Mouse (Mus musculus) neural tube, embryonic 14.5 days (tissue): Measurements from ENCODE around the gene Cd84. TPM values are rescaled to one million over a fixed set of nuclear protein-coding genes. Genes with fewer than 3 reads are reported as not detected.
"Not testable (repeated sequence)": the region's sequence is repeated elsewhere in the genome, so short reads cannot be mapped to it uniquely, and the experiment has no call there.

Source experiments
- ATAC-seq: fragments of 200-750 bp; cut with Nextera tagmentation; 2 replicates; pipeline ENCODE4 v1.8.0; 2017; ENCODE audit warnings: low read depth, mild to moderate bottlenecking, moderate TSS enrichment, moderate library complexity
- H3K27ac ChIP-seq: fragments of 300-500 bp; sonication (generic); 2 replicates; pipeline ENCODE4 v1.5.1; 2014; ENCODE audit warnings: low read depth, mild to moderate bottlenecking, control low read depth, low read length, moderate library complexity, mixed read lengths
- H3K27me3 ChIP-seq: fragments of 300-500 bp; sonication (generic); 2 replicates; pipeline ENCODE4 v1.6.1; 2014; ENCODE audit warnings: low read length; ENCODE audit not compliant: control insufficient read depth, insufficient read depth
- H3K36me3 ChIP-seq: fragments of 300-500 bp; sonication (generic); 2 replicates; pipeline ENCODE4 v1.6.1; 2014; ENCODE audit warnings: low read length, mixed read lengths; ENCODE audit not compliant: control insufficient read depth, insufficient read depth
- H3K4me1 ChIP-seq: fragments of 300-500 bp; sonication (generic); 2 replicates; pipeline ENCODE4 v1.6.1; 2014; ENCODE audit warnings: low read length; ENCODE audit not compliant: control insufficient read depth, insufficient read depth
- H3K4me2 ChIP-seq: fragments of 300-500 bp; sonication (generic); 2 replicates; pipeline ENCODE4 v1.6.1; 2014; ENCODE audit warnings: mild to moderate bottlenecking, low read depth, low read length, control low read depth
- H3K4me3 ChIP-seq: fragments of 300-500 bp; sonication (generic); 2 replicates; pipeline ENCODE4 v1.5.1; 2014; ENCODE audit warnings: low read depth, low read length, control low read depth, mixed read lengths
- H3K9ac ChIP-seq: fragments of 300-500 bp; sonication (generic); replicated peaks from 2 replicates; pipeline ENCODE4 v1.6.1; 2014; ENCODE audit warnings: low read depth, mild to moderate bottlenecking, control low read depth, low read length, mixed read lengths
- H3K9me3 ChIP-seq: fragments of 300-500 bp; sonication (generic); 2 replicates; pipeline ENCODE4 v1.6.1; 2016; ENCODE audit warnings: low read length; ENCODE audit not compliant: control insufficient read depth
- WGBS: fragments of 180-500 bp; shearing (Covaris S2); extraction: QIAGEN DNeasy Blood & Tissue Kit; methylation state at CpG from one replicate; pipeline ENCODE4 v1.1.7; 2014; 5-methylcytosine and 5-hydroxymethylcytosine counted together
- polyA plus RNA-seq: library from polyadenylated mRNA; unstranded; fragments of >200 nt; fragmentation: Nextera tagmentation; extraction: Ambion mirVana; gene quantifications from 2 replicates; pipeline ENCODE4 v1.2.1, GENCODE M21; 2014

Gene Cd84
- polyA plus RNA-seq, 1 experiment from 2014 or later, result 0.95 TPM

GRCm38 (mm10) chr1:171886989-171887388 is 47.5 kb downstream of the Cd84 start:
- Histone ChIP-seq H3K36me3 (no peaks in the 10 kb centered on the region), H3K27me3 (no peaks in the 10 kb centered on the region), H3K9ac (no peak overlapping the region), H3K4me1 (no peaks in the 10 kb centered on the region), H3K4me3 (no peak overlapping the region), H3K27ac (no peak overlapping the region), H3K4me2 (no peak overlapping the region), H3K9me3 (no peaks in the 10 kb centered on the region)
- 94% methylated on average over 1 of the region's 1 CpGs for WGBS
- no peak for ATAC-seq

- WGBS, result 78% methylated on average over 5 of the region's 5 CpGs
These were observed 55.9 kb downstream of the Cd84 start, which contains the start of gene Gm10521 for GRCm38 (mm10) chr1:171895364-171895763. Gm10521 (plus strand) TSS chr1:171895664.

GRCm38 (mm10) chr1:171904011-171904410 is 64.5 kb downstream of the Cd84 start:
- Histone ChIP-seq H3K36me3 (no peaks in the 10 kb centered on the region), H3K4me2 (no peak overlapping the region), H3K27me3 (no peaks in the 10 kb centered on the region), H3K27ac (no peak overlapping the region), H3K4me1 (no peaks in the 10 kb centered on the region), H3K4me3 (no peak overlapping the region), H3K9me3 (no peaks in the 10 kb centered on the region), H3K9ac (no peak overlapping the region)
- WGBS, result 74% methylated on average over 1 of the region's 1 CpGs
- ATAC-seq, result no peak

More at GRCm38 (mm10) chr1:171895364-171895763, 55.9 kb downstream of the Cd84 start, which contains the start of gene Gm10521:
- not testable (repeated sequence) for ATAC-seq, H3K4me3 ChIP-seq, H3K27me3 ChIP-seq, H3K9ac ChIP-seq, H3K4me2 ChIP-seq, H3K4me1 ChIP-seq, H3K9me3 ChIP-seq, H3K27ac ChIP-seq, H3K36me3 ChIP-seq

GRCm38 (mm10) chr1:171915638-171916458 is 76.4 kb downstream of the Cd84 start:
- Histone ChIP-seq H3K9me3 (no peaks in the 10 kb centered on the region), H3K4me3 (no peak overlapping the region), H3K27ac (no peak overlapping the region), H3K36me3 (no peaks in the 10 kb centered on the region), H3K9ac (no peak overlapping the region), H3K27me3 (no peaks in the 10 kb centered on the region), H3K4me1 (no peaks in the 10 kb centered on the region), H3K4me2 (no peak overlapping the region)
- 85% methylated on average over 13 of the region's 13 CpGs for WGBS
- ATAC-seq, result no peak

- ATAC-seq, result no peak
- Histone ChIP-seq H3K27ac (no peak within 1 kb of the TSS), H3K36me3 (no peaks in the 10 kb centered on the region), H3K4me1 (no peaks in the 10 kb centered on the region), H3K9me3 (no peaks in the 10 kb centered on the region), H3K4me3 (no peak within 1 kb of the TSS), H3K4me2 (no peak within 1 kb of the TSS), H3K27me3 (no peaks in the 10 kb centered on the region), H3K9ac (no peak within 1 kb of the TSS)
- WGBS, result 84% methylated on average over 14 of the region's 14 CpGs
These were observed 78.0 kb downstream of the Cd84 start, which contains the start of gene Slamf6 for GRCm38 (mm10) chr1:171917305-171918039. Slamf6 (plus strand) TSS chr1:171917515.

GRCm38 (mm10) chr1:171918136-171918920 is 78.8 kb downstream of the Cd84 start:
- H3K4me2 ChIP-seq, result no peak overlapping the region
- no peak overlapping the region for H3K9ac ChIP-seq
- WGBS, result 87% methylated on average over 12 of the region's 12 CpGs
- no peak overlapping the region for H3K4me3 ChIP-seq
- no peak for ATAC-seq
- H3K27me3 ChIP-seq, result no peaks in the 10 kb centered on the region
- H3K9me3 ChIP-seq, result no peaks in the 10 kb centered on the region
- H3K36me3 ChIP-seq, result no peaks in the 10 kb centered on the region
- no peak overlapping the region for H3K27ac ChIP-seq
- no peaks in the 10 kb centered on the region for H3K4me1 ChIP-seq

GRCm38 (mm10) chr1:171919193-171919592 is 79.7 kb downstream of the Cd84 start:
- WGBS, result 91% methylated on average over 5 of the region's 5 CpGs
- Histone ChIP-seq H3K9me3 (no peaks in the 10 kb centered on the region), H3K4me1 (no peaks in the 10 kb centered on the region), H3K9ac (no peak overlapping the region), H3K36me3 (no peaks in the 10 kb centered on the region), H3K4me2 (no peak overlapping the region), H3K4me3 (no peak overlapping the region), H3K27ac (no peak overlapping the region), H3K27me3 (no peaks in the 10 kb centered on the region)
- no peak for ATAC-seq

- Histone ChIP-seq H3K36me3 (no peaks in the 10 kb centered on the region), H3K27me3 (no peaks in the 10 kb centered on the region), H3K9me3 (no peaks in the 10 kb centered on the region), H3K9ac (no peak overlapping the region), H3K4me1 (no peaks in the 10 kb centered on the region), H3K4me2 (no peak overlapping the region), H3K4me3 (no peak overlapping the region), H3K27ac (no peak overlapping the region)
- 91% methylated on average over 6 of the region's 6 CpGs for WGBS
- ATAC-seq, result no peak
These were observed 80.5 kb downstream of the Cd84 start for GRCm38 (mm10) chr1:171919901-171920510.
